Mouse (Mus musculus) MEL (cell line): ENCODE measurements around the gene Rnf185.

ENCODE experiments used
- CTCF ChIP-seq, 3 experiments: IDR thresholded peaks in 2 of 3; conservative IDR thresholded peaks in 1 of 3; 2 replicates each; pipeline ENCODE4 v1.5.1; 2011 to 2012; ENCODE audit warnings: low read length in 3 of 3, low read depth in 2 of 3, mild to moderate bottlenecking in 2 of 3, improper control_type of control experiment in 1 of 3, inconsistent platforms in 1 of 3, mixed read lengths in 1 of 3, moderate library complexity in 1 of 3; ENCODE audit not compliant: control insufficient read depth in 1 of 3, insufficient read depth in 1 of 3, poor library complexity in 1 of 3, severe bottlenecking in 1 of 3
- E2F4 ChIP-seq: IDR thresholded peaks from 2 replicates; pipeline ENCODE4 v1.6.1; 2011; ENCODE audit warnings: low read depth, low read length, improper control_type of control experiment, borderline replicate concordance
- MAX ChIP-seq: IDR thresholded peaks from 2 replicates; pipeline ENCODE4 v1.6.1; 2011; ENCODE audit warnings: low read length, improper control_type of control experiment
- MXI1 ChIP-seq: IDR thresholded peaks from 2 replicates; pipeline ENCODE4 v1.6.1; 2011; ENCODE audit warnings: mild to moderate bottlenecking, low read depth, low read length, improper control_type of control experiment
- UBTF ChIP-seq: IDR thresholded peaks from 2 replicates; pipeline ENCODE4 v1.6.1; 2012; ENCODE audit warnings: low read depth, mild to moderate bottlenecking, inconsistent platforms, low read length, improper control_type of control experiment, moderate library complexity, borderline replicate concordance; ENCODE audit not compliant: insufficient read depth
- ZC3H11A ChIP-seq: IDR thresholded peaks from 2 replicates; pipeline ENCODE4 v1.6.1; 2012; ENCODE audit warnings: low read depth, mild to moderate bottlenecking, inconsistent platforms, low read length, improper control_type of control experiment

GRCm38 (mm10) chr11:3497296-3497695 lies 45.1 kb upstream of the Rnf185 start:
- TF ChIP-seq E2F4: no peak
- no peak for TF ChIP-seq UBTF
- no peak for TF ChIP-seq MXI1
- no peak for TF ChIP-seq MAX
- no peak for TF ChIP-seq CTCF (IDR thresholded peaks at IDR 0.05 in 2 of 3, conservative IDR thresholded peaks at IDR 0.05 in 1 of 3; ENCODE audit: control insufficient read depth in 1 of 3, insufficient read depth in 1 of 3, low read depth in 2 of 3, low read length in 3 of 3, poor library complexity in 1 of 3, severe bottlenecking in 1 of 3)
- no peak for TF ChIP-seq ZC3H11A
